Mouse (Mus musculus) megakaryocyte, adult 5-6 weeks (primary cell): ENCODE measurements around the gene Siglece. TPM values are rescaled to one million over a fixed set of nuclear protein-coding genes. Genes with fewer than 3 reads are reported as not detected.
"Not testable (repeated sequence)": the region's sequence is repeated elsewhere in the genome, so short reads cannot be mapped to it uniquely, and the experiment has no call there.

Experiments used
- ATAC-seq: 2 replicates; pipeline ENCODE4 v1.8.0; 2016; ENCODE audit warnings: mild to moderate bottlenecking, inconsistent platforms; ENCODE audit not compliant: poor library complexity, severe bottlenecking
- total RNA-seq, 2 experiments: library from RNA; stranded (forward) in 1 of 2; stranded (reverse) in 1 of 2; fragments of 153-499, 151-499 nt in 1 of 2; fragments of 221-1000, 200-1000 nt in 1 of 2; gene quantifications; 2 replicates each; pipeline versions ENCODE4 v1.2.3 to v1.2.4; 2015 to 2017

Gene Siglece
- total RNA-seq (2015) (41.6 and 46.2 TPM in 2 replicates), total RNA-seq (2017) (22.1 and 29.7 TPM in 2 replicates)

DNA sequence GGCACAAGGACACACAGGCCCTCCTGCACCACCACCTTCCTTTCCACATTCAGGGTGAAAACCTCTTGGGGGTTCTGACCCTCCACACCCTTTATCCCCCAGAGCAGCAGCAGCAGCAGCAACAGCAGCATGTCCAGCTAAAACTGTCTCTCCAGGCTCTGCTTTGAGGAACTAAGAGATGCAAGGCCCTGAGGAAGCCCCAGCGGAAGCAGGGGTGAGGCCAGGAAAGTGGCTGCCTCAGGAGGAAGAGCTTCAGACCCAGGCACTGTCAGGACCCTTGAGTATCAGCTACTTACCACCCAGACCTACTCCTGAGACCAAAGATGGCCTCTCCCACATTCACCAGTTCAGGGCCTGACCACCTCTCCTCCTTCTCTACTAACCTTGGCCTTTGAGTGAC lies at the start of gene Siglece:
TSS of gene Siglece (minus strand) at position 160 of the 400 bp plus-strand sequence.
- peak; percentile 68 for ATAC-seq

- no peak for ATAC-seq
Observed at GRCm38 (mm10) chr7:43690118-43690517, 30.2 kb upstream of the Siglece start, which contains the start of gene Klk14. Klk14 (plus strand) TSS chr7:43690418.

- peak; percentile 25; the same call in 1 of the 2 replicates for ATAC-seq
Observed at GRCm38 (mm10) chr7:43685088-43685487, 25.1 kb upstream of the Siglece start.

DNA sequence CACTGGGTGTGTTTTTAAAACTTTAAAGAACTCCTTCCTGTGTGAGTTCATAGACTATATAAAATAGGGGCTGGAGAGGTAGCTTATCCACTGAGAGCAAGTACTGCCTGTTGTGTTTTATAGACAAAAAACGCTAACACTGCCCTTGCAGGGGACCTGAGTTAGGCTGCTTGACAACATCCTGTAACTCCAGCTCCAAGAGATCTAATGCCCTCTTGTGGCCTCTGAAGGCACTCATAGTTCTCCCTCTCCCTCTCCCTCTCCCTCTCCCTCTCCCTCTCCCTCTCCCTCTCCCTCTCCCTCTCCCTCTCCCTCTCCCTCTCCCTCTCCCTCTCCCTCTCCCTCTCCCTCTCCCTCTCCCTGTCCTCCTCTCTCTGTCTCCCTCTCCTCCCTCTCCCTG lies 22.6 kb upstream of the Siglece start:
- not testable (repeated sequence) for ATAC-seq

GRCm38 (mm10) chr7:43680960-43681359 lies 21.0 kb upstream of the Siglece start:
- ATAC-seq, result peak; percentile 77; the same call in 1 of the 2 replicates

DNA sequence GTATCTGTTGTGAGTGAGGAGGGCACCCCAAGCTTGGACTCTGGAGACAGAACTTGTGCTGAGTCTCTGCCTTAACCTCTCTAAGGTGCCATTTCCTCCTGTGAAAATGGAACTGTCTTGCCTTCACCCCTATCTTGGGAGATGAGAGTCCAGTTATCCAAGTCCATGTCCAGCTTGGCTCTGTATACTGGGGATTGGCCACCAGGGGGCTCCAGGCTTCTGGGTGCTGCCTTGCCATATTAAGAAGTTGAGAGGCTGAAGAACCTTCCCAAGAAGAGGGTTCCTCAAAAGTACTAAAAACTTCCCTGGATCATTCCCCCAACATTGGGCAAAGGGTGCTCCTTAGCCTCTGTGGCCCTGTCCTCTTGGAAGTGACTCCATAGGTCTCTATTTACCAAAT lies 18.6 kb upstream of the Siglece start:
- ATAC-seq, result peak; percentile 79

DNA sequence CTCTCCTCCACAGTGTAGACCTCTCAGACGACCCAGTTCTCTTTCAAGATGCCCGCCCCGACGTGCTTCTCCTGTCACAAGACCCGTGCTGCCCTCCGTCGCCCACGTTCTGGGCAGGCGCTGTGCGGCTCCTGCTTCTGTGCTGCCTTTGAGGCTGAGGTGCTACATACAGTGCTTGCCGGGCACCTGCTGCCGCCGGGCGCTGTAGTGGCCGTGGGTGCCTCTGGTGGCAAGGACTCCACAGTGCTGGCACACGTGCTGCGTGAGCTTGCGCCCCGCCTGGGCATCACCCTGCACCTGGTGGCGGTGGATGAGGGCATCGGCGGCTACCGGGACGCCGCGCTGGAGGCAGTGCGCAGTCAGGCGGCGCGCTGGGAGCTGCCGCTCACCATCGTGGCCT lies 15.1 kb upstream of the Siglece start:
- ATAC-seq, result no peak

DNA sequence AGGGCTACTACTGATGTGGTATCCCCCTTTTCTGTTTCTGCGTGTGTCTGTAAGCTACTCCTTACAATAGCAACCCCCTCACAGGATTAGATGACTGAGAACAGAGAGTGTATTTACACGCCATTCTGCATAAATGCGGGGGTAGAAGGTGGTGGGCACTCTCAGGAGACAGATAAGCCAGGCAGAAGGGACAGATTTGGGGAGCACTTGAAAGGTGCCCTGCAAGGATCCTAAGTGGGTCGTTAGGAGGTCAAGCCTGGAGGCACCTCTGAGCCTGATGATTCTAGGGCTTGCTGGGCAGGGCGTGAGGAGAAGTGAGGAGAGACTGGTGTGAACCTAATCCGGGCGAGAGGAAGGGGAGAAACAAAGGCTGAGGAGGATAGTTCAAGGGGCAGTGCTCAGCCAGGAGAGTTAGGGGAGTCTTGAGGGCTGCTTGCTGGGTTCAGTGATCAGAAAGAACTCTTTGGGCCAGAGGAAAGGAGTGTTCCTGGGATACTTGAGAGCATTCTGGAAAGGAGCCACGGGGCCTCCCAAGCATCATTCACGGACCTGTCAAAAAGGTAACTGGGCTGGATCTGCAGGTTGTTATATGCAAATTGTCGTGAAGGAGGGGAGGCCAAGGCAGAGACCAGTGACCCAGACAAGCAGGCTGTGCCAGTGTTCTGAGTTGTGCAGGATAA lies 12.8 kb upstream of the Siglece start:
- ATAC-seq, result no peak

DNA sequence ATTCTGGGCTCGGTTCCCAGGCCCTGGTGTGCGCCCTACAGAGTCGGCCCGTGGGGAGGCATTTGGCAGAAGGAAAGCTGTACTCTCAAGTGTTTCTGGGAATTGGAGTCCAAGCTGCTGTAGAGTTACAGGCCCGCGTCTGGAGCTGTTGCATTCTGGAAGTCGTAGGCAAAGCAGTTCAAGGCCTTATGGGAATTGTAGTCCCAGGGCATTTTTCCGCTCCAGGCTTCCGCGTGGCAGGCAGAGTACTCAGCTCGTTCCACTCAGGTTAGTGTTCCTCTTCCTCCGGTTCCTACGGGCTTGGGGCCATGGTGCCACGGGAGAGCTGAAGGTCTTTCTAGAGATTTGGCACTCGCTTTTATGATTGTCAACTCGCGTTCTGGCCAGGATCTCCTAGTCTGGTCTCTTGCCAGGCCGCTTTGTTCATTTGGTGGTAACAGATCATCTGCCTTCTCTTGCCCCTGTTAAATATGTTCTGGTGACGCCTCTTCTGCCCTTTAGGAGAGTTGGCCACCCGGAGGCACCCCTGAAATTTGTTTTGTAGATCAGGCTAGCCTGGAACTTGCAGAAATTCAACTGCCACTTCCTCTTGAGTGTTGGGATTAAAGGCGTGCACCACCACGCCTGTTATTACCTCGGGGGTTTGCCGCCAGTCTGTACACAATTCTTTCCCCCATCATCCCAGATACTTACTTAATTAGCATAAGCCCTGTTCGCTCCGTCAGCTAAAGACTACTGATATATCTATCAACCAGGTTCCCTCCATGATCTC lies 12.0 kb upstream of the Siglece start, which contains the start of gene Ctu1:
TSS of gene Ctu1 (plus strand) at position 208 of the 772 bp plus-strand sequence.
- ATAC-seq, result peak; percentile 92

GRCm38 (mm10) chr7:43671064-43671808 lies 11.3 kb upstream of the Siglece start:
- 0 out of 2 replicates have a peak, but pooled peaks have one; percentile 2 for ATAC-seq

DNA sequence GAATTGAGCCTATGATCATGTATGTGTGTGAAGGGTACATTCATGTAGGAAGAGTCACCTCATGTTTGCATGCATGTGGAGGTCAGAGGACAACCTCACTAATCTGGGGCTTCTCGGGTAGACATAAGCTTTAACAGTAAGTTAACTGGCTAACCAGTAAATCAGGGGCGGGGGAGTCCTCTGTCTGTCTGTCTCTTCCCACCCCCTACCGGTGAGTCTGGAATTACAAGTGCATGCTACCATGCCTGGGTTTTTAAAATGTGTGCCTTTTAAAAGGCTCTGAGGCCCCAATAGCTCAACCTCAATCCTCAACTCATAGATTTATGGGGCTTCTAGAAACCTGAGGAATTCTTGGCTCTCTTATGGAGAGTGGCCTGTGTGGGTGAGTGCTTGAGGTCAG lies 8.6 kb upstream of the Siglece start:
- no peak for ATAC-seq

DNA sequence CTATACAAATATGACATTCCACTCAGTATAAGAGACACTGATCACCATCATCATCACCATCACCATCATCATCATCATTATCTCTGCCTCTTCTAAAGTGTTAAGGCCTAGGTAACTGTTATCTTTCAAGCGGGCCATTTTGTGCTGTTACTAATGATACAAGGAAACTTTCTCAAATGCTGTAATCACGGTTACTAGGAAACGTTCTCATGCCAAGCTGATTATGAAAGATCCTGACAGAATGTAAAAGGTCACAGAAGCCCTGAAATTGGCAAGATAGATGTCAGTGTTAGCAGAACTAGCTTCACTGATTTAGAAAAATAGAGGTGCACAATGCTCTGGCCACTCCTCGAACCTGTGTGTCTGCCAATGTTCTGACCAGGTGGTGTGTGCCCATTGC lies 7.3 kb upstream of the Siglece start:
- not testable (repeated sequence) for ATAC-seq

DNA sequence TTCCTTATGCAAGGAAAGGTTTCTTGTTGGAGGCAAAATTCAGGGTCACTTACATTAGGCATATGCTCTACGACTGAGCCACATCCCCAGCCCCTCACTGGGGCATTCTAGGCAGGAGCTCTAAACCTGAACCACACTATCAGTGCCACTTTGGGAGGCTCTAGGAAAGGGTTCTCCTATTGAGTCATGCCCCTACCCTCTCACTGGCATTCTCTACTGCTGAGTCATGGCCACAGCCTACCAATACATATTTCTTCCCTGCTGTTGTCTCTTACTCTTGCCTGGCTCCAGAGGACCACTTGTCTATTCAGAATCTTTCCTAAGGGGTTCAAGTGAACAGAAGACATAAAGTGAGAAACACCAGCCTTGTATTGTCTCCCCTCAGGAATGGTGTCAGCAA lies 2.8 kb upstream of the Siglece start:
- ATAC-seq, result peak; percentile 53

- ATAC-seq, result no peak
Observed at GRCm38 (mm10) chr7:43656232-43656631, 3.7 kb downstream of the Siglece start.

DNA sequence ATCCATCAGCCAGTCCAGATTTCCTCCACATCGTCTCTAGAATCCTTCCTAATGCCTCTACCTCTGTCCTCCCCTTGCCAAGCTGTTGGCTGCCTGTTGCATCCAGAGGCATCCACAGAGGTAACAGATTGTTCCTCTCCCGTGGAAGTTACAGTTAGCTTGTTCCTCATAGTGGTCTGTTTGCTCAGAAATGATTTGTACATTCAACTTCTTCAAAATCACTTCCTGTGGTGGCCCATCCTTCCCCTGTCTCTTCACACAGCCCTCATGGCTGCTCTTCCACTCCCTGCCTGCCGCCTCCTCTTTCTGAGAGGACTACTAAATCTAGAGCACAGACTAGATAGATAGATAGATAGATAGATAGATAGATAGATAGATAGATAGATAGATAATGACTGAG lies 5.4 kb downstream of the Siglece start:
- ATAC-seq, result peak; percentile 95

GRCm38 (mm10) chr7:43652683-43653082 lies 7.3 kb downstream of the Siglece start:
- no peak for ATAC-seq

GRCm38 (mm10) chr7:43643046-43643652 lies 16.8 kb downstream of the Siglece start:
- ATAC-seq, result peak; percentile 54

- ATAC-seq, result peak; percentile 92
Observed at GRCm38 (mm10) chr7:43642587-43642986, 17.4 kb downstream of the Siglece start.

GRCm38 (mm10) chr7:43637118-43637517 lies 22.8 kb downstream of the Siglece start:
- ATAC-seq, result peak; percentile 71

DNA sequence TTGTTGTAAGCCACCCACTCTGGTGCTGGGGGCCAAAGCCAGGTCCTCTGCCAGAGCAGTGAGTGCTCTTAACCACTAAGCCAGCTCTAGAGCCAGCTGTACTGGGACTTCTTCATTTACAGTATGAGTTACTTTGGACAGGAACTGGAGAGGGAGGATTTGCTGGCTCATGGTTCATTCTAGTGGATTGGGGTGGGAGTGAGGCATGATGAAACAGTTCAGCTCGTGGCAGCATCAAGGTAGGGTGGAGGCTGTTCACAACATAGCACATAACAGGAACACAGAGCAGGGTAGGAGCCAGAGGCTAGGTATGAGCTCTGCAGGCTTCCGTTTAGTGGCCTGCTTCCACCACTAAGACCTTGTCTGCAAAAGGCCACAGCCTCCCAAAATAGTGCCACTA lies 23.8 kb downstream of the Siglece start:
- ATAC-seq, result peak; percentile 91

GRCm38 (mm10) chr7:43634500-43634899 lies 25.5 kb downstream of the Siglece start, which contains the start of gene Ceacam18:
Ceacam18 (plus strand) TSS chr7:43634707.
- no peak for ATAC-seq
